Mouse (Mus musculus) left cerebral cortex, adult 11 months (tissue): ENCODE measurements around the gene Cars.

Experiments
- DNase-seq: peaks from one replicate; pipeline ENCODE4 v3.0.0; 2022; ENCODE audit warnings: low spot score

Gene Cars

DNA sequence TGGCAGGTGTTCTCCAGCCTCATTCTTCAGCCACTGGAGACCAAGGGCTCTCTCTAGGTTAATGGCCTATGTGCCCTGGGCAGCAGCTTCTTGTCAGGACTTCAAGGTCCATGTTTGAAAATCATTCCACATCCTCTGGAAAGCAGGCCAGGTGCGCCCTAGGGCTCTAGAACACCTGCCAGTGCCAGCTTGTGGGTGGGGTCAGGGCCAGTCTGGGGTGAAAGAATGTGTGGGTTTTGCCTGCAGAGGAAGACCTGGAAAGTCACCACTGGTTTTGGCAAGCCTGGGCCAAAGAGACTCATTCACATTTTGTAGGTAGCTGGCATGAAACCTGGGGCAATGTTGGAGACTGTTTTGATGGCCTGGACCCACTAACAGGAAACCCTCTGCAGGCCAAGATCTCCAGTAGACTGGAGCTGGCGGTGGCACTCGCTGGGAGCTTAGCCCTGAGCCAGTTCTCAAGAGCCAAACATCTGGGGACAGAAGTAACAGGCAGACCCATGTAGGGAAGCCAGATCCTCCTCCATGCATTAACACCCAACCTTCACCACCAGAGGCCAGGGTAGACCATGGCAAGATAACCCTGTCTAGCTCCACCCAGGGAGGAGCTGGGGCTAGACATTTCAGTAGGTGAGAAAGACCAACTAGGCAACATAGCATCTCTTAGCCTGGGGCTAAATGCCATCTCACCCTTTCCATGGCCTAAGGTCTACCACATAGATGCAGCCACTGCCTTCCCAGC, 89.1 kb downstream of the Cars start:
- no peak for DNase-seq

DNA sequence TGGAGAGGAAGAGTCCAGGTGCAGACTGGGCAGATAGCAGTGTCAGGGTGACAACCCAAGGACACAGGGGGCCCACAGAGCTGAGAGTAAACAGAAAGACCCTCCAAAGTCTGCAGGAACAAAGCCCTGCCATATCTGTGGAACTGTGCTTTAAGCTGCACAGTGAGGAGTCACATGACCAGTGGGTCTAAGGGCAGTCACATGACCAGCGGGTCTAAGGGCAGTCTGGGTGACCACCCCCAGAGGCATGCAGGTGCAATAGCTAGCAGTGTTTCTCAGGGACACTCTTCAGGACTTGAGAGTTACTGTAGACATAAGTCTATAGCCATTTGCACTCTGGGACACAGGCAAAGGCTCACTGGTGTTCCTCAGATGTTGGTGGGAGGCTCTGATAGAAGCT, 90.3 kb downstream of the Cars start:
- DNase-seq, result no peak
